ENCODE assay signal across 9 mouse cellular contexts in genomic region chr13:41134901-41135300, GRCm38 (mm10). TPM values are rescaled to one million over a fixed set of nuclear protein-coding genes. Genes with fewer than 3 reads are reported as not detected.
DNase-seq lines count a peak whose midpoint lies in the region.
"Had no signal": no experiment of that assay in that cellular context is flagged by ENCODE, and none has a peak within 500 bp of the region (broad histone marks: within the 10 kb centered on the region; RNA-seq: fewer than 3 reads in every experiment).

No protein-coding gene starts in this region.

- no peaks in the 10 kb centered on the region for H3K27me3 ChIP-seq in embryonic facial prominence, embryonic 10.5 days (replicated peaks; ENCODE audit: low read depth, poor library complexity, severe bottlenecking)
- H3K27me3 ChIP-seq: heart, embryonic 15.5 days had no signal

- WGBS in embryonic facial prominence, embryonic 10.5 days = 11% methylated on average over 6 of the region's 6 CpGs

- no peak overlapping the region for H3K4me3 ChIP-seq in embryonic facial prominence, embryonic 10.5 days
- H3K4me3 ChIP-seq: heart, embryonic 15.5 days had no signal

- no peaks in the 10 kb centered on the region for H3K4me1 ChIP-seq in embryonic facial prominence, embryonic 10.5 days
- H3K4me1 ChIP-seq: heart, embryonic 15.5 days had no signal

- peak; percentile 60 for DNase-seq in urinary bladder, postnatal 25 days (ENCODE audit: low spot score)
- no peak for DNase-seq in urinary bladder, postnatal 10 days (ENCODE audit: low spot score)
- peak; percentile 13 to 48 for DNase-seq in adrenal gland, postnatal 4 days (ENCODE audit: low spot score in 2 of 2)
- peak; percentile 80 for DNase-seq in embryonic facial prominence, embryonic 10.5 days (ENCODE audit: low spot score)
- DNase-seq in kidney, adult 9 months = peak; percentile 66
- DNase-seq in lung, adult 18-20 months = peak; percentile 20 to 35
- DNase-seq in right cerebral cortex, postnatal 4 days = peak; percentile 77

- H3K27ac ChIP-seq in embryonic facial prominence, embryonic 10.5 days (replicated peaks) = no peak overlapping the region
- H3K27ac ChIP-seq: heart, embryonic 15.5 days had no signal

- no peaks in the 10 kb centered on the region for H3K36me3 ChIP-seq in embryonic facial prominence, embryonic 10.5 days (replicated peaks)
- H3K36me3 ChIP-seq: heart, embryonic 15.5 days had no signal

- no peaks in the 10 kb centered on the region for H3K9me3 ChIP-seq in embryonic facial prominence, embryonic 10.5 days
- H3K9me3 ChIP-seq: heart, embryonic 15.5 days had no signal

RNA-seq across cellular contexts. Expression of gene Sycp2l, which starts 20.8 kb away (rescaled TPM):
- total RNA-seq in adrenal gland, postnatal 4 days (2021) = not detected
- 0.12 TPM in 1 of 2 replicates, not detected in the other for polyA plus RNA-seq in embryonic facial prominence, embryonic 10.5 days (2016; fragmentation: Nextera tagmentation; extraction: Ambion mirVana)
- polyA plus RNA-seq: heart, embryonic 15.5 days had no signal

RNA-seq across cellular contexts. Expression of gene Gcm2, which starts 24.1 kb away (rescaled TPM):
- not detected for total RNA-seq in adrenal gland, postnatal 4 days (2021)
- 0.06 TPM in 1 of 2 replicates, not detected in the other for polyA plus RNA-seq in embryonic facial prominence, embryonic 10.5 days (2016; fragmentation: Nextera tagmentation; extraction: Ambion mirVana)
- polyA plus RNA-seq: heart, embryonic 15.5 days; stomach, embryonic 14.5 days had no signal

RNA-seq across cellular contexts. Expression of gene Mak, which starts 55.4 kb away (rescaled TPM):
- total RNA-seq in adrenal gland, postnatal 4 days (2021) = under 1 TPM in 1 of 2 experiments, not detected in 1; 0.25 TPM
- polyA plus RNA-seq in embryonic facial prominence, embryonic 10.5 days (2016; fragmentation: Nextera tagmentation; extraction: Ambion mirVana) = 0.94 and 0.95 TPM in 2 replicates
